Mouse (Mus musculus): ENCODE results near the gene Bhlha15. TPM values are rescaled to one million over a fixed set of nuclear protein-coding genes. Genes with fewer than 3 reads are reported as not detected.

The Bhlha15 gene
- total and polyA plus RNA-seq, 3 experiments: 4.1 to 4.3 TPM; not detected in 1

DNA sequence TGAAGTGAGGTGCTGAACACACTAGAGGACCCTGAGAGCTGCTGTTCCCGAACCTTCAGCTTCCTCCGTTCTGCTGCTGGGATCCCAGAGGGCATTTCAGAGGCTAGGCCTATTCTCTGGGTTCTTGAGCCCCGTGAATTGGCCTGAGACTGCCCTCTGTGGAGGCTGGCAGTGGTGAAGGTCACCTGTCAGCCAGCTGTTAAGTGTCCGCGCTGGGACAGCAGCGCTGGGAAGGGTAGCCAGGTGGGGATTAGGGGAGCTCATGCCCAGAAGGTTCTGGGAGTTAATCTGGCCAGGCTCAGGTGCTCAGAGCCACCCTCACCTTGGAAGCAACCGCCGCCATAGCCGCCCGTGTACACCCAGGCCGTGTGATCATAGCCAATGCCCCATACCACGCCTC, 14.2 kb downstream of the Bhlha15 start:
- H3K4me1 ChIP-seq (ENCODE audit: control insufficient read depth in 1 of 2, insufficient read depth in 2 of 2, low read length in 2 of 2): no peaks in the 10 kb centered on the region
- H3K36me3 ChIP-seq (ENCODE audit: control insufficient read depth in 1 of 2, insufficient read depth in 2 of 2, low read length in 2 of 2): no peaks in the 10 kb centered on the region
- no peak overlapping the region for H3K4me3 ChIP-seq (ENCODE audit: control insufficient read depth in 1 of 2, insufficient read depth in 1 of 2, low read depth in 2 of 2, low read length in 2 of 2)
- H3K79me2 ChIP-seq (ENCODE audit: control insufficient read depth, insufficient read depth, low read length, poor library complexity): no peaks in the 10 kb centered on the region
- TF ChIP-seq BHLHE40 (IDR thresholded peaks at IDR 0.05; ENCODE audit: borderline replicate concordance, low read depth, low read length) (no peak), MYC (IDR thresholded peaks at IDR 0.05; ENCODE audit: low read depth, low read length) (no peak), EP300 (IDR thresholded peaks at IDR 0.05; ENCODE audit: low read depth in 1 of 2, low read length in 2 of 2) (no peak), MYB (IDR thresholded peaks at IDR 0.05; ENCODE audit: low read depth, low read length) (no peak), ZKSCAN1 (IDR thresholded peaks at IDR 0.05; ENCODE audit: low read depth, low read length) (no peak), POLR2AphosphoS5 (IDR thresholded peaks at IDR 0.05; ENCODE audit: borderline replicate concordance, low read depth, low read length) (no peak), RCOR1 (IDR thresholded peaks at IDR 0.05; ENCODE audit: low read depth, low read length) (no peak), POLR2A (IDR thresholded peaks at IDR 0.05; ENCODE audit: control insufficient read depth in 1 of 2, insufficient read depth in 1 of 2, low read depth in 1 of 2, low read length in 2 of 2, poor library complexity in 1 of 2) (no peak), ZC3H11A (IDR thresholded peaks at IDR 0.05; ENCODE audit: low read depth, low read length) (no peak), ZMIZ1 (IDR thresholded peaks at IDR 0.05; ENCODE audit: low read depth, low read length) (no peak), CHD1 (IDR thresholded peaks at IDR 0.05; ENCODE audit: low read depth, low read length) (no peak), ZNF384 (IDR thresholded peaks at IDR 0.05; ENCODE audit: low read depth, low read length) (no peak)
- H3K27me3 ChIP-seq (ENCODE audit: control insufficient read depth in 1 of 2, insufficient read depth in 2 of 2, low read length in 2 of 2): no peaks in the 10 kb centered on the region
- no peaks in the 10 kb centered on the region for H3K9me3 ChIP-seq (replicated peaks; ENCODE audit: insufficient read depth, low read length)
- no peak overlapping the region for H3K27ac ChIP-seq (ENCODE audit: control insufficient read depth, low read depth, low read length)
- DNase-seq (ENCODE audit: low read depth, low spot score): no peak
- no peak overlapping the region for H3K9ac ChIP-seq (ENCODE audit: control insufficient read depth, low read depth, low read length, poor library complexity, severe bottlenecking)

DNA sequence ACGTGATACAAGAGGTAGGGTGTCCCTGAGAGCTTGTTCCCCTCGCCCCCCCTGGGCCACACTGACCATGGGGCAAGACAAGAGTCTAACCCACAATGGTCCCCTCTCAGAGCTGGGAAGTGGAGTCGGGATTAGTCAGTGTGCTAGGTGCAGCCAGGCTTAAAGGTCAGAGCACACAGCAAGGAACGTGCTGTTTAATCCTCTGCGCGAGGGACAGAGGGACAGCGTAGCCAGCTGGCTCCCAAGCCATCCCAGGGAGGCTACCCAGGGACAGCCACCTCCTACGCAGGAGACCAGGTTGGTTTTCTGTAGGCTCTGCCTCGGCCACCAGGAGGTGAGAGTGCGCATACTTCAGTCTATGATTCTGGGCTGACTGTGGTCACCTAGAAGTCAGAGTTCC, 14.8 kb downstream of the Bhlha15 start:
- H3K36me3 ChIP-seq (ENCODE audit: control insufficient read depth in 1 of 2, insufficient read depth in 2 of 2, low read length in 2 of 2): no peaks in the 10 kb centered on the region

DNA sequence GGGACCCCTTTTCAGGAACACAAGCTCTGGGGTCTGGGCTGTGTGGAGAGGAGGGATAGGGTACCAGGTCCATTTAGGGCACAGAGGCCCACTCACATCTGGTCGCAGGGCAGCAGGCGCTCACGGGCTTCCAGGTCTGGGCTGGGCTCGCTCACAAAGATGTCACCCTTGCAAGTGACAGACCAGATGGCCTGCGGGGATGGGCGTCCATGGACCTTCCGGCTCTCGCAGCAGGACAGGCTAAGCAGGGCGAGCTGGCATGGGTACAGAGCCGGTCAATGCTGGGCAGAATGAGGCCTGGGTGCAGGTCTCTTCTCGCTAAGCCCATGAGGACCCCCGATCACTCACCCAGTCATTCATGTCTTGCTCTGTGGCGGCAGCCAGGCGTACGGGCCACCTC, 16.0 kb downstream of the Bhlha15 start:
- no peaks in the 10 kb centered on the region for H3K9me3 ChIP-seq (replicated peaks; ENCODE audit: insufficient read depth, low read length)
- H3K27ac ChIP-seq (ENCODE audit: control insufficient read depth, low read depth, low read length): no peak overlapping the region
- no peak overlapping the region for H3K9ac ChIP-seq (ENCODE audit: control insufficient read depth, low read depth, low read length, poor library complexity, severe bottlenecking)
- no peak for DNase-seq (ENCODE audit: low read depth, low spot score)
- no peaks in the 10 kb centered on the region for H3K36me3 ChIP-seq (ENCODE audit: control insufficient read depth in 1 of 2, insufficient read depth in 2 of 2, low read length in 2 of 2)
- no peak overlapping the region for H3K4me3 ChIP-seq (ENCODE audit: control insufficient read depth in 1 of 2, insufficient read depth in 1 of 2, low read depth in 2 of 2, low read length in 2 of 2)
- no peaks in the 10 kb centered on the region for H3K79me2 ChIP-seq (ENCODE audit: control insufficient read depth, insufficient read depth, low read length, poor library complexity)
- no peaks in the 10 kb centered on the region for H3K27me3 ChIP-seq (ENCODE audit: control insufficient read depth in 1 of 2, insufficient read depth in 2 of 2, low read length in 2 of 2)
- no peaks in the 10 kb centered on the region for H3K4me1 ChIP-seq (ENCODE audit: control insufficient read depth in 1 of 2, insufficient read depth in 2 of 2, low read length in 2 of 2)
- TF ChIP-seq MAFK (IDR thresholded peaks at IDR 0.05; ENCODE audit: borderline replicate concordance, low read depth, low read length): no peak
- no peak for TF ChIP-seq MYB (IDR thresholded peaks at IDR 0.05; ENCODE audit: low read depth, low read length)
- no peak for TF ChIP-seq EP300 (IDR thresholded peaks at IDR 0.05; ENCODE audit: low read depth in 1 of 2, low read length in 2 of 2)
- TF ChIP-seq ELF1 (IDR thresholded peaks at IDR 0.05; ENCODE audit: low read depth, low read length): no peak
- no peak for TF ChIP-seq TCF12 (IDR thresholded peaks at IDR 0.05; ENCODE audit: low read depth, low read length)
- no peak for TF ChIP-seq ZMIZ1 (IDR thresholded peaks at IDR 0.05; ENCODE audit: low read depth, low read length)
- no peak for TF ChIP-seq TAL1 (IDR thresholded peaks at IDR 0.05; ENCODE audit: low read length)
- no peak for TF ChIP-seq TBP (IDR thresholded peaks at IDR 0.05; ENCODE audit: low read depth, low read length)
- no peak for TF ChIP-seq MEF2A (IDR thresholded peaks at IDR 0.05; ENCODE audit: extremely low read depth, insufficient replicate concordance, low read depth, low read length, poor library complexity, severe bottlenecking)
- TF ChIP-seq MXI1 (IDR thresholded peaks at IDR 0.05; ENCODE audit: low read depth, low read length): no peak
- no peak for TF ChIP-seq MAZ (IDR thresholded peaks at IDR 0.05; ENCODE audit: low read depth, low read length)
- no peak for TF ChIP-seq ZC3H11A (IDR thresholded peaks at IDR 0.05; ENCODE audit: low read depth, low read length)
- TF ChIP-seq GATA1 (IDR thresholded peaks at IDR 0.05; ENCODE audit: low read depth, low read length): no peak
- no peak for TF ChIP-seq POLR2A (IDR thresholded peaks at IDR 0.05; ENCODE audit: control insufficient read depth in 1 of 2, insufficient read depth in 1 of 2, low read depth in 1 of 2, low read length in 2 of 2, poor library complexity in 1 of 2)
- TF ChIP-seq KAT2A (conservative IDR thresholded peaks at IDR 0.05; ENCODE audit: low read depth, low read length): no peak
- TF ChIP-seq CHD1 (IDR thresholded peaks at IDR 0.05; ENCODE audit: low read depth, low read length): no peak

More for the DNA sequence above, 14.8 kb downstream of the Bhlha15 start:
- no peak for DNase-seq (ENCODE audit: low read depth, low spot score)
- H3K4me1 ChIP-seq (ENCODE audit: control insufficient read depth in 1 of 2, insufficient read depth in 2 of 2, low read length in 2 of 2): no peaks in the 10 kb centered on the region
- H3K27ac ChIP-seq (ENCODE audit: control insufficient read depth, low read depth, low read length): no peak overlapping the region
- no peaks in the 10 kb centered on the region for H3K79me2 ChIP-seq (ENCODE audit: control insufficient read depth, insufficient read depth, low read length, poor library complexity)
- no peak for TF ChIP-seq USF1 (IDR thresholded peaks at IDR 0.05; ENCODE audit: low read depth, low read length)
- TF ChIP-seq EP300 (IDR thresholded peaks at IDR 0.05; ENCODE audit: low read depth in 1 of 2, low read length in 2 of 2): no peak
- no peak for TF ChIP-seq ZKSCAN1 (IDR thresholded peaks at IDR 0.05; ENCODE audit: low read depth, low read length)
- TF ChIP-seq UBTF (IDR thresholded peaks at IDR 0.05; ENCODE audit: borderline replicate concordance, insufficient read depth, low read depth, low read length): no peak
- TF ChIP-seq TBP (IDR thresholded peaks at IDR 0.05; ENCODE audit: low read depth, low read length): no peak
- TF ChIP-seq MEF2A (IDR thresholded peaks at IDR 0.05; ENCODE audit: extremely low read depth, insufficient replicate concordance, low read depth, low read length, poor library complexity, severe bottlenecking): no peak
- no peak for TF ChIP-seq MXI1 (IDR thresholded peaks at IDR 0.05; ENCODE audit: low read depth, low read length)
- no peak for TF ChIP-seq TCF12 (IDR thresholded peaks at IDR 0.05; ENCODE audit: low read depth, low read length)
- H3K27me3 ChIP-seq (ENCODE audit: control insufficient read depth in 1 of 2, insufficient read depth in 2 of 2, low read length in 2 of 2): no peaks in the 10 kb centered on the region
- no peaks in the 10 kb centered on the region for H3K9me3 ChIP-seq (replicated peaks; ENCODE audit: insufficient read depth, low read length)
- H3K9ac ChIP-seq (ENCODE audit: control insufficient read depth, low read depth, low read length, poor library complexity, severe bottlenecking): no peak overlapping the region
- no peak overlapping the region for H3K4me3 ChIP-seq (ENCODE audit: control insufficient read depth in 1 of 2, insufficient read depth in 1 of 2, low read depth in 2 of 2, low read length in 2 of 2)

Data from MEL (cell line).